Comparison of ENCODE assay signal across 8 mouse cellular contexts in the genomic region with DNA sequence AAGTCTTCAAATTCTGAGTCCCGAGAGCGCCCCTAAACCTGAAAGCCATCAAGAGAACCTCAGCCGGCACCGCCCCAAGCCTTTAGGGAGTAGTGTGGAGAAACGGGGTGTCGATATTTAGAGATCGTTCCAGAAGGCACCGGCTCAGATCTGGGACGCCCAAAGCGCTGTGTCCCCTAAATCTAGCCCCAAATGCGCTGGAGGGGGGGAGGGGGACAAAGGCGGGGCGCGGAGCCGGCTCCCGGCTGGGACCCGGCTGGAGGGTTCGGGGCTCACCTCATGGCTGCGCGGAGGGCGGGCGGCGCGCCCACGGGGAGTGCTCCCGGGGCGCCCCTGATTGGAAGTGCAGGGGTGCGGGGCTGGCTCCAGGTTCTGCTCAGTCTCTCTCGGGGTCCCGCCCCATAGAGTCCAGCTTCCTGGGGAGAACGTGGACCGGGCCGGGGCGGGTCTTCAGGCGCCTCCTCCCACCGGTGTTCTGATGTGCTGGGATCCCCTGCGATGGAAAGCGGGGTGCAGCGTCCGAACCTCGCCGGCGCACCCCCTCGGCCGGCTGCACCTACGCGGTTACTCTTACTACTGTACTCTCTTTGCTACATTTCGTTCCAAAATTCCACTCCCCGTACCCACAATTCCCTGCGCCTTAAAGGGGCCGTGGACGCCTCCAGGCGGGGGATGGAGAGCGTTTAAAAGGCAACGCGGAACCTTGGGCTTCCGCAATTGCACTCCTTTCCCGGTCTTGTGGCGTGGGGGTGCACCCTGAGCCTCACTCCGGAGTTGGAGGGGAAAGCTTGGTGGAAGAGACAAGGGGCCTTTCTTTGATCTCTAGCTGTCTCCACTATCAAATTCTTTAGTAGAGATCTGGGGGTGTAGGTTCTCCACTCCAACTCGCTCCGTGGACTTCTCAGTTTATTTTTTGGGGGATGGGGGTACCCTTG. TPM values are rescaled to one million over a fixed set of nuclear protein-coding genes. Genes with fewer than 3 reads are reported as not detected.
A peak's percentile ranks its signal among the peaks of the same experiment; 100 is the strongest.
DNase-seq lines count a peak whose midpoint lies in the region; ATAC-seq lines count a peak whose summit lies in the region.

A gene (minus strand): TSS at position 580 of the 935 bp plus-strand sequence.

- H3K9ac ChIP-seq in hindbrain, embryonic 13.5 days = peak within 1 kb of the TSS; percentile 95

- peaks cover 18% of the 10 kb centered on the region; the same call in 1 of the 2 replicates for H3K27me3 ChIP-seq in hindbrain, embryonic 13.5 days

- no peaks in the 10 kb centered on the region for H3K36me3 ChIP-seq in hindbrain, embryonic 13.5 days

- peak; percentile 73 for ATAC-seq in hindbrain, embryonic 13.5 days (ENCODE audit: low FRiP score)

- peaks cover 30% of the 10 kb centered on the region for H3K4me1 ChIP-seq in hindbrain, embryonic 13.5 days (replicated peaks)

- no peaks in the 10 kb centered on the region for H3K9me3 ChIP-seq in hindbrain, embryonic 13.5 days

- peak; percentile 80 for DNase-seq in T-cell, adult 2 months (ENCODE audit: low spot score)
- peak; percentile 87 to 91 for DNase-seq in cerebellum, postnatal 25 days
- peak; percentile 67 to 80 for DNase-seq in frontal cortex, postnatal 25 days (ENCODE audit: low spot score in 2 of 2)
- DNase-seq in layer of hippocampus, postnatal 25 days (ENCODE audit: extremely low spot score in 1 of 2, low spot score in 1 of 2) = peak; percentile 72 to 75
- DNase-seq in lung, postnatal 25 days (ENCODE audit: low spot score) = peak; percentile 91
- DNase-seq in retina, adult 2 months (ENCODE audit: low read depth, low spot score) = peak; percentile 53
- DNase-seq in thymus, postnatal 36 days = peak; percentile 83 to 86

- H3K4me3 ChIP-seq in hindbrain, embryonic 13.5 days = peak within 1 kb of the TSS; percentile 96

- peak within 1 kb of the TSS; percentile 97 for H3K4me2 ChIP-seq in hindbrain, embryonic 13.5 days

- H3K27ac ChIP-seq in hindbrain, embryonic 13.5 days = peak within 1 kb of the TSS; percentile 86

- under 1% methylated on average over 62 of the region's 62 CpGs for WGBS in hindbrain, embryonic 13.5 days

RNA-seq across cellular contexts. Expression of the gene that starts here (rescaled TPM):
- 38.5 and 39.7 TPM in 2 replicates for polyA plus RNA-seq in hindbrain, embryonic 13.5 days (2015; fragmentation: Nextera tagmentation; extraction: Ambion mirVana)
- 10 to 100 TPM; 15.2 to 16.3 TPM for total RNA-seq in layer of hippocampus, postnatal 25 days (2021)

Comparison
In these comparisons a context has a peak if more than half of its experiments do, and no peak if none do; other contexts are left out.
1. Peak in every context shown above with its lines: DNase-seq, ATAC-seq, H3K4me3 ChIP-seq and H3K27ac ChIP-seq.